Mouse (Mus musculus): ENCODE measurements around the gene Cpvl.

DNA sequence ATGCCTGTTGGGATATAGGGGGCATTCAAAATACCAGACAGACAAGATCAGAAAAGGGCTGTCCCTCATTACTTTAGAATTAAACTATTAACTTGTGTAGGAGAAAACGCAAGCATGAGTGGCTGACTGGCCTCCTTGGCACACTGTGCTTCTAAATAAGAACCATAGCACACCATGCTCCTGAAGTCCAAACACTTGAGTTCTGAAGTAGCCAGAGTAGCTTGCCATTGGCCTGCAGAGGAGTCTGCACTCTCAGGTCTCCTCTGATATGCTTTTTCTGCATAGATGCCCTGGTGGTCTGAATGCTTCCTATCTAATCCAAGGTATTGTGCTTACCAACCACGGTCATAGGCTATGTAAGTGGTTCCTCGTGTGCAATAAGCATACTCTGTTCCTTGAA lies 63.1 kb downstream of the Cpvl start:
- TF ChIP-seq POLR2A (IDR thresholded peaks at IDR 0.05; ENCODE audit: low read depth, low read length) (no peak), CTCF (conservative IDR thresholded peaks at IDR 0.05 in 1 of 2, IDR thresholded peaks at IDR 0.05 in 1 of 2; ENCODE audit: low read depth in 2 of 2, low read length in 2 of 2) (no peak), ZC3H11A (IDR thresholded peaks at IDR 0.05; ENCODE audit: low read depth, low read length) (no peak), RCOR1 (conservative IDR thresholded peaks at IDR 0.05; ENCODE audit: low read depth, low read length) (no peak), SMC3 (IDR thresholded peaks at IDR 0.05; ENCODE audit: low read depth, low read length) (no peak), TCF12 (IDR thresholded peaks at IDR 0.05; ENCODE audit: low read depth, low read length) (no peak), KAT2A (IDR thresholded peaks at IDR 0.05; ENCODE audit: insufficient replicate concordance, low read length) (no peak)

Data from CH12.LX (cell line).